Mouse (Mus musculus) testis, adult 2 months (tissue): ENCODE measurements around the gene Mms22l. TPM values are rescaled to one million over a fixed set of nuclear protein-coding genes. Genes with fewer than 3 reads are reported as not detected.

Source experiments
- H3K27ac ChIP-seq: fragments of 200-500 bp; 2 replicates; pipeline ENCODE4 v1.5.1; 2012; ENCODE audit warnings: low read depth, low read length; ENCODE audit not compliant: control insufficient read depth, insufficient read depth
- H3K27me3 ChIP-seq: fragments of 200-500 bp; 2 replicates; pipeline ENCODE4 v1.6.1; 2012; ENCODE audit warnings: mild to moderate bottlenecking, low read length, moderate library complexity; ENCODE audit not compliant: control insufficient read depth, insufficient read depth
- H3K36me3 ChIP-seq: fragments of 200-500 bp; 2 replicates; pipeline ENCODE4 v1.6.1; 2012; ENCODE audit warnings: mild to moderate bottlenecking, low read length; ENCODE audit not compliant: control insufficient read depth, insufficient read depth
- H3K4me1 ChIP-seq: fragments of 200-500 bp; 2 replicates; pipeline ENCODE4 v1.6.1; 2012; ENCODE audit warnings: low read length; ENCODE audit not compliant: control insufficient read depth, insufficient read depth
- H3K4me3 ChIP-seq: fragments of 200-500 bp; 2 replicates; pipeline ENCODE4 v1.5.1; 2012; ENCODE audit warnings: low read depth, mild to moderate bottlenecking, low read length, moderate library complexity, mixed read lengths; ENCODE audit not compliant: control insufficient read depth
- CTCF ChIP-seq: fragments of 200-500 bp; IDR thresholded peaks from 2 replicates; pipeline ENCODE4 v1.5.1; 2012; ENCODE audit warnings: low read depth, mild to moderate bottlenecking, inconsistent platforms, low read length, moderate library complexity; ENCODE audit not compliant: control insufficient read depth, insufficient read depth, insufficient replicate concordance
- POLR2A ChIP-seq: fragments of 200-500 bp; IDR thresholded peaks from 2 replicates; pipeline ENCODE4 v1.6.1; 2012; ENCODE audit warnings: low read depth, mild to moderate bottlenecking, inconsistent platforms, low read length, moderate library complexity; ENCODE audit not compliant: control insufficient read depth
- polyA plus RNA-seq: library from polyadenylated mRNA; depleted of rRNA; stranded (reverse); fragments of >200 nt; gene quantifications from 2 replicates; pipeline ENCODE4 v1.2.3, GENCODE M21; 2012

Gene Mms22l
- polyA plus RNA-seq, 1 experiment, result 6.9 TPM

- Histone ChIP-seq H3K27ac (no peak overlapping the region), H3K27me3 (no peaks in the 10 kb centered on the region), H3K36me3 (no peaks in the 10 kb centered on the region), H3K4me3 (no peak overlapping the region), H3K4me1 (no peaks in the 10 kb centered on the region)
- TF ChIP-seq CTCF, result no peak
- no peak for TF ChIP-seq POLR2A
Measured at GRCm38 (mm10) chr4:24620440-24620839, 124.2 kb downstream of the Mms22l start.

GRCm38 (mm10) chr4:24621422-24622187 is 125.4 kb downstream of the Mms22l start:
- Histone ChIP-seq H3K27ac (no peak overlapping the region), H3K36me3 (no peaks in the 10 kb centered on the region), H3K4me1 (no peaks in the 10 kb centered on the region), H3K4me3 (no peak overlapping the region), H3K27me3 (no peaks in the 10 kb centered on the region)
- no peak for TF ChIP-seq CTCF
- no peak for TF ChIP-seq POLR2A

- Histone ChIP-seq H3K36me3 (no peaks in the 10 kb centered on the region), H3K4me3 (no peak overlapping the region), H3K4me1 (no peaks in the 10 kb centered on the region), H3K27me3 (no peaks in the 10 kb centered on the region), H3K27ac (no peak overlapping the region)
- TF ChIP-seq CTCF (no peak), POLR2A (no peak)
Measured at GRCm38 (mm10) chr4:24625951-24626584, 129.8 kb downstream of the Mms22l start.

GRCm38 (mm10) chr4:24626686-24627085 is 130.4 kb downstream of the Mms22l start:
- no peak for TF ChIP-seq CTCF
- TF ChIP-seq POLR2A, result no peak
- no peaks in the 10 kb centered on the region for H3K4me1 ChIP-seq
- no peaks in the 10 kb centered on the region for H3K36me3 ChIP-seq
- no peak overlapping the region for H3K4me3 ChIP-seq
- H3K27me3 ChIP-seq, result no peaks in the 10 kb centered on the region
- H3K27ac ChIP-seq, result no peak overlapping the region

- no peaks in the 10 kb centered on the region for H3K27me3 ChIP-seq
- no peak overlapping the region for H3K27ac ChIP-seq
- TF ChIP-seq POLR2A (no peak), CTCF (no peak)
- H3K4me1 ChIP-seq, result no peaks in the 10 kb centered on the region
- H3K4me3 ChIP-seq, result no peak overlapping the region
- H3K36me3 ChIP-seq, result no peaks in the 10 kb centered on the region
Measured at GRCm38 (mm10) chr4:24627871-24628270, 131.6 kb downstream of the Mms22l start.

- Histone ChIP-seq H3K36me3 (no peaks in the 10 kb centered on the region), H3K27ac (no peak overlapping the region), H3K4me1 (no peaks in the 10 kb centered on the region), H3K27me3 (no peaks in the 10 kb centered on the region), H3K4me3 (no peak overlapping the region)
- TF ChIP-seq CTCF (no peak), POLR2A (no peak)
Measured at GRCm38 (mm10) chr4:24630430-24630829, 134.2 kb downstream of the Mms22l start.

GRCm38 (mm10) chr4:24631177-24631911 is 135.1 kb downstream of the Mms22l start:
- TF ChIP-seq POLR2A, result no peak
- no peak for TF ChIP-seq CTCF
- Histone ChIP-seq H3K27ac (no peak overlapping the region), H3K4me1 (no peaks in the 10 kb centered on the region), H3K27me3 (no peaks in the 10 kb centered on the region), H3K36me3 (no peaks in the 10 kb centered on the region), H3K4me3 (no peak overlapping the region)
